ENCODE assay signal across 8 mouse cellular contexts in genomic region chr4:156254361-156255077, GRCm38 (mm10). TPM values are rescaled to one million over a fixed set of nuclear protein-coding genes. Genes with fewer than 3 reads are reported as not detected.
DNase-seq lines count a peak whose midpoint lies in the region; ATAC-seq lines count a peak whose summit lies in the region.

No protein-coding gene starts in this region.

- no peaks in the 10 kb centered on the region for H3K36me3 ChIP-seq in heart, embryonic 11.5 days (ENCODE audit: control insufficient read depth, insufficient read depth, low read length)
- H3K36me3 ChIP-seq in megakaryocyte, embryonic 14.5 days (replicated peaks; ENCODE audit: low read length) = peaks cover 16% of the 10 kb centered on the region

- ATAC-seq in heart, embryonic 11.5 days (replicated peaks; ENCODE audit: insufficient number of reproducible peaks, low FRiP score, low TSS enrichment) = peak; percentile 62; the same call in 1 of the 2 replicates
- peak; percentile 28 to 38; a peak in 3 of 4 replicates for ATAC-seq in hematopoietic stem cell, adult 5-6 weeks (replicated peaks in 1 of 2; ENCODE audit: insufficient read depth in 1 of 2, low FRiP score in 2 of 2, low TSS enrichment in 1 of 2, low read depth in 1 of 2, poor library complexity in 2 of 2, severe bottlenecking in 2 of 2)

- peak overlapping the region; percentile 43 for H3K9ac ChIP-seq in heart, embryonic 11.5 days (ENCODE audit: low read depth, low read length)

- peak overlapping the region; percentile 32; the same call in 1 of the 2 replicates for H3K27ac ChIP-seq in heart, embryonic 11.5 days (ENCODE audit: low read depth, low read length)

- peaks cover 29% of the 10 kb centered on the region for H3K27me3 ChIP-seq in heart, embryonic 11.5 days (ENCODE audit: control insufficient read depth, insufficient read depth, low read length)
- peaks cover 20% of the 10 kb centered on the region for H3K27me3 ChIP-seq in megakaryocyte, embryonic 14.5 days (replicated peaks)

- peaks cover 7% of the 10 kb centered on the region for H3K4me1 ChIP-seq in heart, embryonic 11.5 days (ENCODE audit: control insufficient read depth, insufficient read depth, low read length)
- H3K4me1 ChIP-seq in megakaryocyte, embryonic 14.5 days = peaks cover 33% of the 10 kb centered on the region

- H3K4me3 ChIP-seq in heart, embryonic 11.5 days (ENCODE audit: low read depth, low read length) = peak overlapping the region; percentile 34
- peak overlapping the region; percentile 86 for H3K4me3 ChIP-seq in megakaryocyte, embryonic 14.5 days (replicated peaks)

- no peaks in the 10 kb centered on the region for H3K9me3 ChIP-seq in heart, embryonic 11.5 days (replicated peaks; ENCODE audit: control insufficient read depth, low read length)
- no peaks in the 10 kb centered on the region for H3K9me3 ChIP-seq in megakaryocyte, embryonic 14.5 days

- WGBS in heart, embryonic 11.5 days (ENCODE audit: insufficient replicate concordance) = 2% methylated on average over 30 of the region's 30 CpGs

- DNase-seq in heart, postnatal 10 days = no peak
- DNase-seq in T-cell, adult 2 months (ENCODE audit: low spot score) = peak; percentile 25
- DNase-seq in urinary bladder, adult 2 months (ENCODE audit: low spot score) = no peak
- no peak for DNase-seq in cerebellum, adult 11 months
- no peak for DNase-seq in layer of hippocampus, adult 18-20 months (ENCODE audit: low spot score in 2 of 2)

- H3K4me2 ChIP-seq in heart, embryonic 11.5 days = peak overlapping the region; percentile 59

- intact Hi-C loops in heart, postnatal 10 days (cut with DNase I) = no loop called here

RNA-seq across cellular contexts. Expression of gene Samd11, which starts 0.9 kb away (rescaled TPM):
- polyA plus RNA-seq in heart, embryonic 11.5 days (2014; fragmentation: Nextera tagmentation; extraction: Ambion mirVana) = 4.3 TPM in 2 replicates
- total RNA-seq in heart, postnatal 10 days (2021) = under 1 TPM in 1 of 2 experiments, not detected in 1; 0.36 TPM
- total RNA-seq in hematopoietic stem cell, adult 5-6 weeks (2017) = 0.30 and 0.63 TPM in 2 replicates
- polyA plus RNA-seq in megakaryocyte, embryonic 14.5 days (2012; ENCODE audit: insufficient read depth, low replicate concordance) = 2.5 TPM in 1 of 2 replicates, not detected in the other
- 0.21 and 0.22 TPM in 2 replicates for polyA plus RNA-seq in urinary bladder, adult 2 months (2012; rRNA removed)
- total RNA-seq in layer of hippocampus, adult 18-20 months (2021) = 1 to 10 TPM; 4.5 to 5.6 TPM

RNA-seq across cellular contexts. Expression of gene Noc2l, which starts 18.7 kb away (rescaled TPM):
- 47.8 and 50.4 TPM in 2 replicates for polyA plus RNA-seq in heart, embryonic 11.5 days (2014; fragmentation: Nextera tagmentation; extraction: Ambion mirVana)
- 10 to 100 TPM; 22.7 to 23.2 TPM for total RNA-seq in heart, postnatal 10 days (2021)
- 125 and 131 TPM in 2 replicates for total RNA-seq in hematopoietic stem cell, adult 5-6 weeks (2017)
- polyA plus RNA-seq in megakaryocyte, embryonic 14.5 days (2012; ENCODE audit: insufficient read depth, low replicate concordance) = 9.1 and 29.6 TPM in 2 replicates
- 57.9 and 67.2 TPM in 2 replicates for polyA plus RNA-seq in urinary bladder, adult 2 months (2012; rRNA removed)
- total RNA-seq in layer of hippocampus, adult 18-20 months (2021) = 10 to 100 TPM; 69.5 to 71.7 TPM

RNA-seq across cellular contexts. Expression of gene Plekhn1, which starts 19.9 kb away (rescaled TPM):
- 8.7 and 12.2 TPM in 2 replicates for polyA plus RNA-seq in heart, embryonic 11.5 days (2014; fragmentation: Nextera tagmentation; extraction: Ambion mirVana)
- total RNA-seq in heart, postnatal 10 days (2021) = 1 to 10 TPM; 8.5 to 9.2 TPM
- 19.0 and 29.3 TPM in 2 replicates for total RNA-seq in hematopoietic stem cell, adult 5-6 weeks (2017)
- 16.1 and 21.9 TPM in 2 replicates for polyA plus RNA-seq in megakaryocyte, embryonic 14.5 days (2012; ENCODE audit: insufficient read depth, low replicate concordance)
- polyA plus RNA-seq in urinary bladder, adult 2 months (2012; rRNA removed) = 86.6 and 88.2 TPM in 2 replicates
- 10 to 100 TPM; 37.5 to 38.8 TPM for total RNA-seq in layer of hippocampus, adult 18-20 months (2021)

RNA-seq across cellular contexts. Expression of gene Perm1, which starts 38.9 kb away (rescaled TPM):
- polyA plus RNA-seq in heart, embryonic 11.5 days (2014; fragmentation: Nextera tagmentation; extraction: Ambion mirVana) = 0.58 and 0.72 TPM in 2 replicates
- 100 to 1,000 TPM; 138 to 156 TPM for total RNA-seq in heart, postnatal 10 days (2021)
- total RNA-seq in hematopoietic stem cell, adult 5-6 weeks (2017) = not detected in 2 replicates
- polyA plus RNA-seq in megakaryocyte, embryonic 14.5 days (2012; ENCODE audit: insufficient read depth, low replicate concordance) = not detected in 2 replicates
- 0.10 and 0.18 TPM in 2 replicates for polyA plus RNA-seq in urinary bladder, adult 2 months (2012; rRNA removed)
- total RNA-seq in layer of hippocampus, adult 18-20 months (2021) = under 1 TPM; 0.15 to 0.40 TPM

RNA-seq across cellular contexts. Expression of gene AW011738, which starts 51.4 kb away (rescaled TPM):
- 0.70 and 1.0 TPM in 2 replicates for polyA plus RNA-seq in heart, embryonic 11.5 days (2014; fragmentation: Nextera tagmentation; extraction: Ambion mirVana)
- 1 to 10 TPM; 6.1 to 8.2 TPM for total RNA-seq in heart, postnatal 10 days (2021)
- 1.9 and 2.6 TPM in 2 replicates for total RNA-seq in hematopoietic stem cell, adult 5-6 weeks (2017)
- 0.89 and 3.4 TPM in 2 replicates for polyA plus RNA-seq in megakaryocyte, embryonic 14.5 days (2012; ENCODE audit: insufficient read depth, low replicate concordance)
- 3.0 and 3.1 TPM in 2 replicates for polyA plus RNA-seq in urinary bladder, adult 2 months (2012; rRNA removed)
- total RNA-seq in layer of hippocampus, adult 18-20 months (2021) = 1 to 10 TPM; 5.4 to 6.5 TPM
